Mouse (Mus musculus): ENCODE data around the gene Gm21983.

GRCm38 (mm10) chr7:27163450-27163805 lies 17.5 kb downstream of the Gm21983 start:
- TF ChIP-seq EP300 (IDR thresholded peaks at IDR 0.05; ENCODE audit: insufficient read depth, low read depth, low read length) (no peak), POLR2A (IDR thresholded peaks at IDR 0.05; ENCODE audit: insufficient read depth, low read depth, low read length) (no peak), CTCF (IDR thresholded peaks at IDR 0.05) (no peak)

Measured in heart, adult 2 months (tissue).